Mouse (Mus musculus): ENCODE measurements around the gene Krtap19-3. TPM values are rescaled to one million over a fixed set of nuclear protein-coding genes. Genes with fewer than 3 reads are reported as not detected.

Krtap19-3 gene
- polyA plus RNA-seq (2012; rRNA removed): not detected in 2 replicates

DNA sequence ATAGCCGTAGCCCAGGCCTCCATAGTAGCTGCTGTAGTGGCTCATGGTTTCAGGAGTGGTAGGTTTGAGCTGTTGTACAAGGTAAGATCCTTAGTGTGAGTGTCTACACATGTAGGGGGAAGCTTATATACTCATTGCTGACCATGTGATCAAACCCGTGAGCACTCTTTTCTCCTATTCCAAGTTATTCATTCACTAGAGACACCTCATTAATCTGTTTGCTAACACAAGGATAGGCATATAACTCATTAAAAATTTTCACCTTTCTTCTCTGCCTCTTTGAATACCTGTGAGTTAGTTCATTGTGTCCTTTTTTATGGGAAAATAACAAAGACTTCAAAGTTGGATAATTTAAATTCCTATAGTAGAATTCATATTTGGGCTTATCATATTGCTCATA, at the start of gene Krtap19-3:
Krtap19-3 (minus strand) TSS at position 101 of the 400 bp plus-strand sequence.

DNA sequence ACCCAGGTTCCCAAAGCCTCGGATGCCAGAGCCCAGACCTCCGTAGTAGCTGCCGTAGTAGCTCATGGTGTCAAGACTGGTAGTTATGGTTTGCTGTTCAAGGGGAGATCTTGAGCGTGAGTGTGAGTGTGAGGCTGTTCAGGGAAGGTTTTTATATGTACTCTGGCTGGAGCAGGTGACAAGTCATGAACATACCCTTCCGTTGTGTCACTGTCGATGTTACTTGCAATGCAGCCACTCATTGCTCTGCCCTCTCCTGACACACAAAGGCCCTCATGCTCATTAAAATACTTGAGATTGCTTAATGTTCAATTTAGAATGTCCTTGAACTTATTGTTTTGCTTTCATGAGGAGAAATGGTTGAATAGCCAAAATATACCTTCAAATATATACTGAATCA, 18.5 kb upstream of the Krtap19-3 start, which contains the start of gene Krtap19-5:
Krtap19-5 (minus strand) TSS at position 101 of the 400 bp plus-strand sequence.

DNA sequence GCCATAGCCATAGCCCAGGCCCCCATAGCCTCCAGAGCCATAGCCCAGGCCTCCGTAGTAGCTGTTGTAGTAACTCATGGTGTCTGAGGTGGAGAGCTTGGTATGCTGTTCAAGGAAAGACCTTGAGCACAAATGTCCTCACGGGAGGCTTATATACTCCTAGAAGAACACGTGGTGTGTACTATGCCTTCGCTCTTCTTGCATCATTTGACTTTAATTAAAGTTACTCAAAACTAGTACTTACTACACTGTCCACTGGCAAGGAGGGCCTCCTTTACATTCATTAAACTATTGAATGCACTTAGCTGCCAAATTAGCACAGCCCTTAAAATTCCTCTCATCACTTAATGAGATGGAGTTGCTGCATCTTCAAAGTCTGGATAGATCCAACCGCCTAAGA, 7.2 kb upstream of the Krtap19-3 start, which contains the start of gene Krtap19-4:
Krtap19-4 (minus strand) TSS at position 101 of the 400 bp plus-strand sequence.

DNA sequence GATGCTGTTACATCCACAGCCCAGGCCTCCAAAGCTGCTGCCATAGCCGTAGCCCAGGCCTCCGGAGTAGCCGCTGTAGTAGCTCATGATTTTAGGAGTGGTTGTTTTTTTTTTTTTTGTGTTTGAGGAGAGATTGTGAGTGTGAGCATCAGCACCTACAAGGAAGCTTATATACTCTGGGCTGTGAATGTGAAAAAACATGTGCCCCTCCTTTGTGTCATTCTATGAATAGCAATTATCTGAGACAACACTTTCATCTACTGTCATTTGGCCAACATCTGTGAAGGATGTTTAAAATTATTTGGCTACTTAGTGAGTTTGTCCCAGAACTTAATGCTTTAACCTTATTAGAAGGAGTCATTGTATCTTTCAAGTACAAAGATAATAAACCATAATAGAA, 3.7 kb downstream of the Krtap19-3 start, which contains the start of gene Krtap19-2:
Krtap19-2 (minus strand) TSS at position 101 of the 400 bp plus-strand sequence.

DNA sequence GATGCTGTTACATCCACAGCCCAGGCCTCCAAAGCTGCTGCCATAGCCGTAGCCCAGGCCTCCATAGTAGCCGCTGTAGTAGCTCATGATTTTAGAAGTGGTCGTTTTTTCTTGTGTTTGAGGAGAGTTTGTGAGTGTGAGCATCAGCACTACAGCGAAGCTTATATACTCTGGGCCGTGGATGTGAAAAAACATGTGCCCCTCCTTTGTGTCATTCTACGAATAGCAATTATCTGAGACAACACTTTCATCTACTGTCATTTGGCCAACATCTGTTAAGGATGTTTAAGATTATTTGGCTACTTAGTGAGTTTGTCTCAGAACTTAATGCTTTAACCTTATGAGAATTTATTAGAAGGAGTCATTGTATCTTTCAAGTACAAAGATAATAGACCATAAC, 8.5 kb downstream of the Krtap19-3 start, which contains the start of gene Krtap19-1:
Krtap19-1 (minus strand) TSS at position 101 of the 400 bp plus-strand sequence.

Other genes with a start within 250 kb of the Krtap19-3 start
- 0.12 TPM in 1 of 2 replicates, not detected in the other for gene Krtap26-1, start 230.2 kb downstream of the Krtap19-3 start, polyA plus RNA-seq (2012; rRNA removed)
- gene Krtap27-1, start 206.4 kb downstream of the Krtap19-3 start, polyA plus RNA-seq (2012; rRNA removed): not detected in 2 replicates
- not detected in 2 replicates for gene 2310061N02Rik, start 170.1 kb downstream of the Krtap19-3 start, polyA plus RNA-seq (2012; rRNA removed)
- gene Krtap13-1, start 149.2 kb downstream of the Krtap19-3 start, polyA plus RNA-seq (2012; rRNA removed): not detected in 2 replicates
- gene Krtap13, start 126.4 kb downstream of the Krtap19-3 start, polyA plus RNA-seq (2012; rRNA removed): 1.9 and 2.4 TPM in 2 replicates
- 0.29 and 1.1 TPM in 2 replicates for gene 2310034C09Rik, start 119.2 kb downstream of the Krtap19-3 start, polyA plus RNA-seq (2012; rRNA removed)
- gene 2310057N15Rik, start 103.8 kb downstream of the Krtap19-3 start, polyA plus RNA-seq (2012; rRNA removed): not detected in 2 replicates
- not detected in 2 replicates for gene Gm5965, start 100.1 kb downstream of the Krtap19-3 start, polyA plus RNA-seq (2012; rRNA removed)
- not detected in 2 replicates for gene Gm20741, start 65.8 kb downstream of the Krtap19-3 start, polyA plus RNA-seq (2012; rRNA removed)
- not detected in 2 replicates for gene Krtap15, start 57.8 kb downstream of the Krtap19-3 start, polyA plus RNA-seq (2012; rRNA removed)
- not detected in 2 replicates for gene Krtap14, start 51.9 kb downstream of the Krtap19-3 start, polyA plus RNA-seq (2012; rRNA removed)
- not detected in 2 replicates for gene Krtap19-1, start 8.6 kb downstream of the Krtap19-3 start, polyA plus RNA-seq (2012; rRNA removed)
- gene Krtap19-2, start 3.8 kb downstream of the Krtap19-3 start, polyA plus RNA-seq (2012; rRNA removed): not detected in 2 replicates
- gene Krtap19-4, start 7.1 kb upstream of the Krtap19-3 start, polyA plus RNA-seq (2012; rRNA removed): not detected in 2 replicates
- gene Krtap19-5, start 18.4 kb upstream of the Krtap19-3 start, polyA plus RNA-seq (2012; rRNA removed): not detected in 2 replicates
- not detected in 2 replicates for gene Krtap19-9b, start 54.2 kb upstream of the Krtap19-3 start, polyA plus RNA-seq (2012; rRNA removed)
- gene Krtap16-3, start 84.8 kb upstream of the Krtap19-3 start, polyA plus RNA-seq (2012; rRNA removed): not detected in 2 replicates
- gene Krtap22-2, start 132.7 kb upstream of the Krtap19-3 start, polyA plus RNA-seq (2012; rRNA removed): not detected in 2 replicates
- gene Gm10229, start 137.2 kb upstream of the Krtap19-3 start, polyA plus RNA-seq (2012; rRNA removed): not detected in 2 replicates
- gene Krtap6-1, start 153.7 kb upstream of the Krtap19-3 start, polyA plus RNA-seq (2012; rRNA removed): not detected in 2 replicates
- gene Gm10228, start 163.4 kb upstream of the Krtap19-3 start, polyA plus RNA-seq (2012; rRNA removed): not detected in 2 replicates
- not detected in 2 replicates for gene Krtap6-5, start 169.8 kb upstream of the Krtap19-3 start, polyA plus RNA-seq (2012; rRNA removed)
- not detected in 2 replicates for gene 1110025L11Rik, start 186.0 kb upstream of the Krtap19-3 start, polyA plus RNA-seq (2012; rRNA removed)
- gene Krtap6-3, start 206.0 kb upstream of the Krtap19-3 start, polyA plus RNA-seq (2012; rRNA removed): not detected in 2 replicates